ENCODE assay signal across 19 mouse cellular contexts in the genomic region with DNA sequence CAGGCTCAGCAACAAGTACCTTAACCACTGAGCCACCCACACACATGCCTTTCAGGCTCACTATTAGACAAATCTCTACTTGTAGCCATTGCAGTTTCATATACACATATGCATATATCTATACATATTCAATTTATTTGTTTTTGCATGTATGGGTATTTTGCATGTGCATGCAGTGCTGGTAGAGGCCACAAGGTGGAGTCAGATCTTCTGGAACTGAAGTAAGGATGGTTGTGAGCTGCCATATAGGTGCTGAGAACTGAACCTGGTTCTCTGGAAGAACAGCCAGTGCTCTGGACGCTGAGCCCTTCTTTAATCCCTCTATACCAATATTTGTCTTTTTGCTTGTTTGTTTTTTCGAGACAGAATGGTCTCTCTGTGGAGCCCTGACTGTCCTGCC. TPM values are rescaled to one million over a fixed set of nuclear protein-coding genes. Genes with fewer than 3 reads are reported as not detected.
DNase-seq lines count a peak whose midpoint lies in the region; ATAC-seq and TF ChIP-seq lines count a peak whose summit lies in the region.
"Had no signal": no experiment of that assay in that cellular context is flagged by ENCODE, and none has a peak within 500 bp of the region (broad histone marks: within the 10 kb centered on the region; RNA-seq: fewer than 3 reads in every experiment).

No protein-coding gene starts in this region.

- no peak for DNase-seq in hindbrain, postnatal 0 days (ENCODE audit: low spot score)
- no peak for DNase-seq in lung, postnatal 0 days (ENCODE audit: low spot score)
- DNase-seq in lung, postnatal 14 days, result no peak
- DNase-seq in induced T-regulatory cell, adult 2 months (ENCODE audit: low read depth), result peak; percentile 45
- DNase-seq: cerebellum, adult 11 months; gastrocnemius, postnatal 25 days; left cerebral cortex, postnatal 4 days; lung, adult 18-20 months; thymus, postnatal 14 days had no signal

- H3K27me3 ChIP-seq in hindbrain, postnatal 0 days (ENCODE audit: insufficient read depth, low read length), result no peaks in the 10 kb centered on the region
- no peaks in the 10 kb centered on the region for H3K27me3 ChIP-seq in hindbrain, embryonic 13.5 days
- no peaks in the 10 kb centered on the region for H3K27me3 ChIP-seq in lung, postnatal 0 days (replicated peaks; ENCODE audit: insufficient read depth, low read length)
- no peaks in the 10 kb centered on the region for H3K27me3 ChIP-seq in E14TG2a.4 (ENCODE audit: insufficient read depth, low read length)
- no peaks in the 10 kb centered on the region for H3K27me3 ChIP-seq in forebrain, embryonic 15.5 days
- H3K27me3 ChIP-seq in kidney, embryonic 16.5 days (ENCODE audit: insufficient read depth, low read length), result no peaks in the 10 kb centered on the region
- H3K27me3 ChIP-seq: heart, embryonic 15.5 days; hindbrain, embryonic 15.5 days; kidney, embryonic 15.5 days had no signal

- H3K9ac ChIP-seq in hindbrain, postnatal 0 days (replicated peaks; ENCODE audit: low read length), result no peak overlapping the region
- no peak overlapping the region for H3K9ac ChIP-seq in hindbrain, embryonic 13.5 days
- H3K9ac ChIP-seq in lung, postnatal 0 days (replicated peaks; ENCODE audit: low read depth), result no peak overlapping the region
- H3K9ac ChIP-seq in forebrain, embryonic 15.5 days (replicated peaks), result no peak overlapping the region
- H3K9ac ChIP-seq in kidney, embryonic 16.5 days (replicated peaks; ENCODE audit: low read length), result no peak overlapping the region
- H3K9ac ChIP-seq: heart, embryonic 15.5 days; hindbrain, embryonic 15.5 days; kidney, embryonic 15.5 days had no signal

- H3K4me3 ChIP-seq in hindbrain, postnatal 0 days (ENCODE audit: low read length), result no peak overlapping the region
- H3K4me3 ChIP-seq in hindbrain, embryonic 13.5 days, result no peak overlapping the region
- H3K4me3 ChIP-seq in lung, postnatal 0 days (ENCODE audit: low read depth, low read length), result no peak overlapping the region
- H3K4me3 ChIP-seq in E14TG2a.4 (replicated peaks; ENCODE audit: low read length), result no peak overlapping the region
- no peak overlapping the region for H3K4me3 ChIP-seq in forebrain, embryonic 15.5 days
- H3K4me3 ChIP-seq in kidney, embryonic 16.5 days (ENCODE audit: low read length), result no peak overlapping the region
- H3K4me3 ChIP-seq: heart, embryonic 15.5 days; hindbrain, embryonic 15.5 days; kidney, embryonic 15.5 days; myocyte had no signal

- 100% methylated on average over 2 of the region's 2 CpGs for WGBS in hindbrain, postnatal 0 days
- WGBS in hindbrain, embryonic 13.5 days, result 97% methylated on average over 2 of the region's 2 CpGs
- WGBS in lung, postnatal 0 days, result 94% methylated on average over 2 of the region's 2 CpGs
- WGBS in forebrain, embryonic 15.5 days, result 94% methylated on average over 2 of the region's 2 CpGs
- WGBS in kidney, embryonic 16.5 days, result 97% methylated on average over 2 of the region's 2 CpGs

- H3K4me2 ChIP-seq in hindbrain, postnatal 0 days (ENCODE audit: low read depth, low read length), result no peak overlapping the region
- H3K4me2 ChIP-seq in hindbrain, embryonic 13.5 days, result no peak overlapping the region
- no peak overlapping the region for H3K4me2 ChIP-seq in lung, postnatal 0 days (replicated peaks; ENCODE audit: low read depth, low read length)
- H3K4me2 ChIP-seq in forebrain, embryonic 15.5 days (replicated peaks), result no peak overlapping the region
- H3K4me2 ChIP-seq in kidney, embryonic 16.5 days (replicated peaks; ENCODE audit: low read depth, low read length), result no peak overlapping the region
- H3K4me2 ChIP-seq: heart, embryonic 15.5 days; hindbrain, embryonic 15.5 days; kidney, embryonic 15.5 days had no signal

- TF ChIP-seq EP300 in lung, postnatal 0 days (IDR thresholded peaks at IDR 0.05), result no peak

- no peak for ATAC-seq in hindbrain, postnatal 0 days
- ATAC-seq in hindbrain, embryonic 13.5 days (ENCODE audit: low FRiP score), result no peak
- ATAC-seq in lung, postnatal 0 days, result no peak
- ATAC-seq in forebrain, embryonic 15.5 days (replicated peaks), result no peak
- ATAC-seq in kidney, embryonic 16.5 days (ENCODE audit: low FRiP score, low TSS enrichment), result no peak
- ATAC-seq: activated CD4-positive, CD25-positive, alpha-beta regulatory T cell, adult 4 months had no signal

- TF ChIP-seq CTCF in hindbrain, postnatal 0 days (IDR thresholded peaks at IDR 0.05; ENCODE audit: low read depth), result peak; percentile 43
- peak; percentile 57 for TF ChIP-seq CTCF in lung, postnatal 0 days (IDR thresholded peaks at IDR 0.05)
- TF ChIP-seq CTCF in E14TG2a.4 (conservative IDR thresholded peaks at IDR 0.05; ENCODE audit: low read length), result peak; percentile 59

- no peak overlapping the region for H3K27ac ChIP-seq in hindbrain, postnatal 0 days
- H3K27ac ChIP-seq in hindbrain, embryonic 13.5 days, result no peak overlapping the region
- H3K27ac ChIP-seq in lung, postnatal 0 days (ENCODE audit: low read length), result no peak overlapping the region
- no peak overlapping the region for H3K27ac ChIP-seq in forebrain, embryonic 15.5 days (replicated peaks)
- no peak overlapping the region for H3K27ac ChIP-seq in kidney, embryonic 16.5 days (ENCODE audit: low read length)
- H3K27ac ChIP-seq: heart, embryonic 15.5 days; hindbrain, embryonic 15.5 days; kidney, embryonic 15.5 days had no signal

- no peaks in the 10 kb centered on the region for H3K9me3 ChIP-seq in hindbrain, postnatal 0 days (ENCODE audit: low read length)
- no peaks in the 10 kb centered on the region for H3K9me3 ChIP-seq in hindbrain, embryonic 13.5 days
- H3K9me3 ChIP-seq in lung, postnatal 0 days (ENCODE audit: low read length), result no peaks in the 10 kb centered on the region
- no peaks in the 10 kb centered on the region; the same call in 1 of the 2 replicates for H3K9me3 ChIP-seq in E14TG2a.4 (ENCODE audit: low read length)
- no peaks in the 10 kb centered on the region for H3K9me3 ChIP-seq in forebrain, embryonic 15.5 days
- peaks cover 8% of the 10 kb centered on the region for H3K9me3 ChIP-seq in kidney, embryonic 16.5 days (ENCODE audit: low read length)
- H3K9me3 ChIP-seq: heart, embryonic 15.5 days; hindbrain, embryonic 15.5 days had no signal

- H3K4me1 ChIP-seq in hindbrain, postnatal 0 days (ENCODE audit: insufficient read depth, low read length), result no peaks in the 10 kb centered on the region
- H3K4me1 ChIP-seq in hindbrain, embryonic 13.5 days (replicated peaks), result peaks cover 24% of the 10 kb centered on the region
- no peaks in the 10 kb centered on the region for H3K4me1 ChIP-seq in lung, postnatal 0 days (ENCODE audit: insufficient read depth, low read depth, low read length)
- peaks cover 52% of the 10 kb centered on the region for H3K4me1 ChIP-seq in E14TG2a.4 (replicated peaks; ENCODE audit: low read depth, low read length)
- H3K4me1 ChIP-seq in forebrain, embryonic 15.5 days, result no peaks in the 10 kb centered on the region
- H3K4me1 ChIP-seq in kidney, embryonic 16.5 days (ENCODE audit: insufficient read depth, low read length), result no peaks in the 10 kb centered on the region

- H3K36me3 ChIP-seq in hindbrain, postnatal 0 days (ENCODE audit: insufficient read depth, low read length), result no peaks in the 10 kb centered on the region; the same call in 1 of the 2 replicates
- H3K36me3 ChIP-seq in hindbrain, embryonic 13.5 days, result peaks cover 31% of the 10 kb centered on the region
- peaks cover 13% of the 10 kb centered on the region; the same call in 1 of the 2 replicates for H3K36me3 ChIP-seq in lung, postnatal 0 days (ENCODE audit: insufficient read depth, low read length)
- H3K36me3 ChIP-seq in E14TG2a.4 (ENCODE audit: insufficient read depth, low read length), result peaks cover 83% of the 10 kb centered on the region
- peaks cover 12% of the 10 kb centered on the region for H3K36me3 ChIP-seq in forebrain, embryonic 15.5 days
- H3K36me3 ChIP-seq in kidney, embryonic 16.5 days (ENCODE audit: insufficient read depth, low read length), result peaks cover 35% of the 10 kb centered on the region

RNA-seq across cellular contexts. Expression of gene Spdef, which starts 35.7 kb away (rescaled TPM):
- 2.1 TPM in 2 replicates for total RNA-seq in hindbrain, postnatal 0 days (2014; rRNA removed)
- polyA plus RNA-seq in hindbrain, postnatal 0 days (2015; fragmentation: Nextera tagmentation; extraction: Ambion mirVana), result 1.7 and 1.8 TPM in 2 replicates
- 0.60 TPM in 2 replicates for polyA plus RNA-seq in hindbrain, embryonic 13.5 days (2015; fragmentation: Nextera tagmentation; extraction: Ambion mirVana)
- 1.0 and 1.2 TPM in 2 replicates for polyA plus RNA-seq in lung, postnatal 0 days (2015; fragmentation: Nextera tagmentation; extraction: Ambion mirVana)
- 0.49 and 0.51 TPM in 2 replicates for polyA plus RNA-seq in forebrain, embryonic 15.5 days (2015; fragmentation: Nextera tagmentation; extraction: Ambion mirVana)
- 0.18 and 0.31 TPM in 2 replicates for polyA plus RNA-seq in kidney, embryonic 16.5 days (2015; fragmentation: Nextera tagmentation; extraction: Ambion mirVana)
- total RNA-seq: G1E had no signal

RNA-seq across cellular contexts. Expression of gene D17Wsu92e, which starts 56.0 kb away (rescaled TPM):
- total RNA-seq in hindbrain, postnatal 0 days (2014; rRNA removed), result 73.4 and 89.6 TPM in 2 replicates
- polyA plus RNA-seq in hindbrain, postnatal 0 days (2015; fragmentation: Nextera tagmentation; extraction: Ambion mirVana), result 10.3 and 10.5 TPM in 2 replicates
- polyA plus RNA-seq in hindbrain, embryonic 13.5 days (2015; fragmentation: Nextera tagmentation; extraction: Ambion mirVana), result 10.0 and 10.1 TPM in 2 replicates
- polyA plus RNA-seq in lung, postnatal 0 days (2015; fragmentation: Nextera tagmentation; extraction: Ambion mirVana), result 17.6 and 20.3 TPM in 2 replicates
- 10.6 and 10.8 TPM in 2 replicates for polyA plus RNA-seq in forebrain, embryonic 15.5 days (2015; fragmentation: Nextera tagmentation; extraction: Ambion mirVana)
- 18.8 and 19.4 TPM in 2 replicates for polyA plus RNA-seq in kidney, embryonic 16.5 days (2015; fragmentation: Nextera tagmentation; extraction: Ambion mirVana)
